Mouse (Mus musculus): ENCODE data around the gene Inf2. TPM values are rescaled to one million over a fixed set of nuclear protein-coding genes. Genes with fewer than 3 reads are reported as not detected.

Gene Inf2
- total and polyA plus RNA-seq, 3 experiments = 26.1 to 122 (median 55.7) TPM

DNA sequence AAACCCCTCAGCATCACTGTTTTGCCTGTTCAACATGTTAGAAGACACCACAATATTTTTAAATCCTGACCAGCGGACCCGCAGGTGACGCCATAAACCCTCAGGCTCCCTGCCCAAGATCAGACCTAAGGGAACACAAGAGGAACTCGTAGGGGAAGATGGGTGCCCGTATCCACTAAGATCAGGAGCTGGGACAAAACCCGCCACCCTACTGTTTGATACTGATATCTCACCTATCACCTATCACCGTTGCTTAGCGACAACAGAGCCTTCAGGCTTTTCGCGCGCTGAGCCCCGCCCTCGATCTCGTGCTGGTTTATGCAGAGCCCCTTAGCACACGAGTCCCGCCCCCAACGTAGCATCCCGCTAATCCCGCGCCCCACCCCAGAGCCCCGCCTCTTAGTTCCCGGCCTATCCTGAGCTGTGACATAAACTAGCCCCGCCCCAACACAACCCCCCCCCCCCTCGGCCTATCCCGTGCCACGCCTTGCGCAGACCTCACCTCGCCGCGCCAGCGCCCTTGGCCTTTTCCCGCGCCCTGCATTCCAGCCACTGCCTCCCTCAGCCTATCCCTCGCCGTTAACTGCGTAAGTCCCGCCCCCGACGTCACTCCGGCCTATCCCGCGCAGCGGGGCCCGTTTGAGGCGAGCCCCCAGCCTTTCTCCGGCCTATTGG is 55.7 kb downstream of the Inf2 start, which contains the start of gene Siva1:
Siva1 (plus strand) TSS at position 500 of the 675 bp plus-strand sequence.
- peaks cover 7 to 31% of the 10 kb centered on the region in 2 experiments; a peak in 3 of 4 replicates for H3K4me1 ChIP-seq (ENCODE audit: control insufficient read depth in 1 of 2, insufficient read depth in 2 of 2, low read length in 2 of 2)
- H3K4me3 ChIP-seq (ENCODE audit: control insufficient read depth in 1 of 2, insufficient read depth in 1 of 2, low read depth in 2 of 2, low read length in 2 of 2) = peak within 1 kb of the TSS; percentile 62 to 77
- no peak for TF ChIP-seq MAX (IDR thresholded peaks at IDR 0.05; ENCODE audit: low read length)
- peak; percentile 66 for TF ChIP-seq TAL1 (IDR thresholded peaks at IDR 0.05; ENCODE audit: low read length)
- TF ChIP-seq SMC3 (IDR thresholded peaks at IDR 0.05; ENCODE audit: low read depth, low read length) = no peak
- TF ChIP-seq ZC3H11A (IDR thresholded peaks at IDR 0.05; ENCODE audit: low read depth, low read length) = no peak
- TF ChIP-seq POLR2A (IDR thresholded peaks at IDR 0.05; ENCODE audit: control insufficient read depth in 1 of 2, insufficient read depth in 1 of 2, low read depth in 1 of 2, low read length in 2 of 2, poor library complexity in 1 of 2) = no peak
- no peak for TF ChIP-seq NELFE (IDR thresholded peaks at IDR 0.05; ENCODE audit: low read depth, low read length)
- no peak for TF ChIP-seq HCFC1 (IDR thresholded peaks at IDR 0.05; ENCODE audit: low read depth, low read length)
- TF ChIP-seq TBP (IDR thresholded peaks at IDR 0.05; ENCODE audit: low read depth, low read length) = peak; percentile 63; the same call in 1 of the 2 replicates
- no peak for TF ChIP-seq ELF1 (IDR thresholded peaks at IDR 0.05; ENCODE audit: low read depth, low read length)
- no peak for TF ChIP-seq EP300 (IDR thresholded peaks at IDR 0.05; ENCODE audit: low read depth in 1 of 2, low read length in 2 of 2)
- no peak for TF ChIP-seq E2F4 (IDR thresholded peaks at IDR 0.05; ENCODE audit: borderline replicate concordance, low read depth, low read length)
- no peak for TF ChIP-seq MYC (IDR thresholded peaks at IDR 0.05; ENCODE audit: low read depth, low read length)
- no peak for TF ChIP-seq MAFK (IDR thresholded peaks at IDR 0.05; ENCODE audit: borderline replicate concordance, low read depth, low read length)
- TF ChIP-seq KAT2A (conservative IDR thresholded peaks at IDR 0.05; ENCODE audit: low read depth, low read length) = no peak
- TF ChIP-seq JUND (IDR thresholded peaks at IDR 0.05; ENCODE audit: low read depth, low read length) = no peak
- no peak for TF ChIP-seq ZMIZ1 (IDR thresholded peaks at IDR 0.05; ENCODE audit: low read depth, low read length)
- no peak for TF ChIP-seq CHD2 (IDR thresholded peaks at IDR 0.05; ENCODE audit: low read length)
- no peak for TF ChIP-seq POLR2AphosphoS5 (IDR thresholded peaks at IDR 0.05; ENCODE audit: borderline replicate concordance, low read depth, low read length)
- TF ChIP-seq ZKSCAN1 (IDR thresholded peaks at IDR 0.05; ENCODE audit: low read depth, low read length) = no peak
- TF ChIP-seq GATA1 (IDR thresholded peaks at IDR 0.05; ENCODE audit: low read depth, low read length) = peak; percentile 94
- TF ChIP-seq NRF1 (IDR thresholded peaks at IDR 0.05; ENCODE audit: insufficient read depth, low read depth, low read length, poor library complexity, severe bottlenecking) = no peak
- TF ChIP-seq GABPA (IDR thresholded peaks at IDR 0.05; ENCODE audit: low read depth, low read length) = no peak
- no peak for TF ChIP-seq ZNF384 (IDR thresholded peaks at IDR 0.05; ENCODE audit: low read depth, low read length)
- TF ChIP-seq SIN3A (IDR thresholded peaks at IDR 0.05; ENCODE audit: low read length) = no peak
- TF ChIP-seq BHLHE40 (IDR thresholded peaks at IDR 0.05; ENCODE audit: borderline replicate concordance, low read depth, low read length) = no peak
- TF ChIP-seq MAZ (IDR thresholded peaks at IDR 0.05; ENCODE audit: low read depth, low read length) = no peak
- peak within 1 kb of the TSS; percentile 76 for H3K27ac ChIP-seq (ENCODE audit: control insufficient read depth, low read depth, low read length)
- peak; percentile 100 for DNase-seq (ENCODE audit: low read depth, low spot score)
- H3K36me3 ChIP-seq (ENCODE audit: control insufficient read depth in 1 of 2, insufficient read depth in 2 of 2, low read length in 2 of 2) = peaks cover 3 to 21% of the 10 kb centered on the region in 2 experiments; a peak in 3 of 4 replicates
- H3K79me2 ChIP-seq (ENCODE audit: control insufficient read depth, insufficient read depth, low read length, poor library complexity) = peaks cover 25% of the 10 kb centered on the region
- no peaks in the 10 kb centered on the region for H3K27me3 ChIP-seq (ENCODE audit: control insufficient read depth in 1 of 2, insufficient read depth in 2 of 2, low read length in 2 of 2)
- H3K9ac ChIP-seq (ENCODE audit: control insufficient read depth, low read depth, low read length, poor library complexity, severe bottlenecking) = peak within 1 kb of the TSS; percentile 84
- H3K9me3 ChIP-seq (replicated peaks; ENCODE audit: insufficient read depth, low read length) = no peaks in the 10 kb centered on the region

Data from MEL (cell line).